Mouse (Mus musculus) brain, embryonic 14.5 days (tissue): Measurements from ENCODE around the gene Arhgef3.

Experiments
- CTCF ChIP-seq: fragments of 200-500 bp; IDR thresholded peaks from 2 replicates; pipeline ENCODE4 v1.5.1; 2012; ENCODE audit warnings: inconsistent platforms, mild to moderate bottlenecking, moderate library complexity, borderline replicate concordance; ENCODE audit not compliant: insufficient read depth, insufficient read length; ENCODE audit errors: extremely low read depth
- POLR2A ChIP-seq: fragments of 200-500 bp; IDR thresholded peaks from 2 replicates; pipeline ENCODE4 v1.6.1; 2012; ENCODE audit warnings: mild to moderate bottlenecking, inconsistent platforms, borderline replicate concordance; ENCODE audit not compliant: poor library complexity, insufficient read depth, insufficient read length, severe bottlenecking; ENCODE audit errors: extremely low read depth

- TF ChIP-seq CTCF (no peak), POLR2A (no peak)
Measured at GRCm38 (mm10) chr14:27296987-27297386, 182.3 kb downstream of the Arhgef3 start.
